Mouse (Mus musculus) small intestine, adult 2 months (tissue): Measurements from ENCODE around the gene Lcorl. TPM values are rescaled to one million over a fixed set of nuclear protein-coding genes. Genes with fewer than 3 reads are reported as not detected.

Experiments
- H3K27ac ChIP-seq: fragments of 200-500 bp; 2 replicates; pipeline ENCODE4 v1.5.1; 2012; ENCODE audit warnings: low read depth, low read length, control low read depth, inconsistent platforms; ENCODE audit not compliant: insufficient read depth
- H3K27me3 ChIP-seq: fragments of 200-500 bp; 2 replicates; pipeline ENCODE4 v1.6.1; 2012; ENCODE audit warnings: mild to moderate bottlenecking, moderate library complexity, low read length, inconsistent platforms; ENCODE audit not compliant: control insufficient read depth, insufficient read depth
- H3K36me3 ChIP-seq: fragments of 200-500 bp; 2 replicates; pipeline ENCODE4 v1.6.1; 2012; ENCODE audit warnings: mild to moderate bottlenecking, low read length, control low read depth, inconsistent platforms; ENCODE audit not compliant: control insufficient read depth, insufficient read depth
- H3K4me1 ChIP-seq: fragments of 200-500 bp; 2 replicates; pipeline ENCODE4 v1.6.1; 2012; ENCODE audit warnings: low read length, inconsistent platforms, mixed read lengths; ENCODE audit not compliant: control insufficient read depth, insufficient read depth, insufficient read length
- H3K4me3 ChIP-seq: fragments of 200-500 bp; 2 replicates; pipeline ENCODE4 v1.5.1; 2012; ENCODE audit warnings: low read depth, mild to moderate bottlenecking, control low read depth, inconsistent platforms, low read length, moderate library complexity
- CTCF ChIP-seq: fragments of 200-500 bp; IDR thresholded peaks from 2 replicates; pipeline ENCODE4 v1.5.1; 2012; ENCODE audit warnings: low read depth, mild to moderate bottlenecking, control low read depth, inconsistent platforms, low read length, moderate library complexity, mixed read lengths; ENCODE audit not compliant: insufficient replicate concordance, insufficient read length; ENCODE audit errors: extremely low read depth
- POLR2A ChIP-seq: fragments of 200-500 bp; IDR thresholded peaks from 2 replicates; pipeline ENCODE4 v1.6.1; 2012; ENCODE audit warnings: low read depth, mild to moderate bottlenecking, control low read depth, inconsistent platforms, low read length, moderate library complexity
- WGBS: fragments of 180-500 bp; shearing (Covaris S2); methylation state at CpG from one replicate; pipeline ENCODE4 v1.1.7; 2018; 5-methylcytosine and 5-hydroxymethylcytosine counted together
- polyA plus RNA-seq: library from polyadenylated mRNA; depleted of rRNA; stranded (reverse); fragments of >200 nt; gene quantifications from 2 replicates; pipeline ENCODE4 v1.2.3, GENCODE M21; 2012

Lcorl gene
- polyA plus RNA-seq, 1 experiment: 2.2 TPM

DNA sequence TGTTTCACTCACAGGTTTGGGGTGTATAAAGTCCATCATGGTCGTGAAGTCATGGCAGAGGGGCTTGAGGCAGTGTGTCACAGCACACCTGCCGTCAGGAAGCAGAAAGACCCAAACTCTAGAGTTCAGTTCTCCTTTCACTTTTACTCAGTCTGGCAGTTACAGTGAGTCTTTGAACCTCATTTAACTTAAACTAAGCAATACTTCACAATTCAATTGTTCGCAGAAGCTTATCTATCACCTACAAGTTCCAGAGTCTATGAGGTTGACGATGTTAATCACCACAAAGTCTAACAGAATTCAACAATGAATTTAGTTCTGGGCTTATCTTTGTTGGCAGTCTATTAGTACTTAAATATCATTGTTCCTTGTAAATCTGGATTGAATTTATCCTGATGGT is 45.9 kb downstream of the Lcorl start:
- 61% methylated on average over 4 of the region's 4 CpGs for WGBS
- H3K27ac ChIP-seq: no peak overlapping the region
- H3K36me3 ChIP-seq: peaks cover 3% of the 10 kb centered on the region; the same call in 1 of the 2 replicates
- H3K4me3 ChIP-seq: no peak overlapping the region
- no peak for TF ChIP-seq CTCF
- TF ChIP-seq POLR2A: no peak
- H3K4me1 ChIP-seq: peaks cover 5% of the 10 kb centered on the region; the same call in 1 of the 2 replicates
- H3K27me3 ChIP-seq: no peaks in the 10 kb centered on the region

DNA sequence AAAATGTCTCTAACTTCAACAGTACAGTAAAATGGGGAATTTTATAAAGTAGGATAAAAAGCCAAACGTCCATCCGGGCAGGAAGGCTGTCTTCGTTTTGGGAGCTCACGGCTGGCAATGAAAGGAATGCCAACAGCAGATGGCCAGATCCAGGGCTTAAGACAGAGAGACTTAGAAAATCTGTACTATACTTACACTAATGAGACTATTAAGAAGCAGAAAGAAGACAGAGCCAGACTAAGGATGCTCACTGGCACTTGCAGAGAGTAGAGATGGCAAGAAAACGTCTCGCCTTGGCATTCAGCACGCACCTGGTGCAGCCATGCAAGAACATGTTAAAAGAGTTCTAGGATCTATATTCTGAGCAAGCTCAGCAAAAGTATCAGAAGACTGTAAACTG is 65.6 kb downstream of the Lcorl start:
- WGBS: 91% methylated on average over 7 of the region's 7 CpGs
- Histone ChIP-seq H3K27ac (no peak overlapping the region), H3K4me3 (no peak overlapping the region), H3K4me1 (no peaks in the 10 kb centered on the region), H3K36me3 (no peaks in the 10 kb centered on the region), H3K27me3 (no peaks in the 10 kb centered on the region)
- TF ChIP-seq POLR2A: no peak
- TF ChIP-seq CTCF: no peak

DNA sequence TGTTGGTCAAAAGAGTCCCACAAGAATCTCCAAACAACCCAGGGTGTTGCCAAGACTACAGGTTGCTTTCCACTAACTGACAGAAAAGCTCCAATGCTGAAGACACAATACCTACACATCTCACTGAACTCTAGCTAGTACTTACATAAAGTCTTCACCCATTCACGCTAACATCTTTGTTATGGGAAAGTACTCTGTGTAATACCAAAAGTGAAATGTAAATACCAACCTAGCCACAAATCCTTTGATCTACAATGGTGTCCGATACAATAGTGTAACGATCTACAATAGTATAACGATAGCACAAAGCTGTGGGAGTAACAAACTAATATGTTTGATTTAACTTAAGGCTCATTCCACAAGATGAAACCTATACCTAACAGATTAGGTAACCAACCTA is 67.2 kb downstream of the Lcorl start:
- Histone ChIP-seq H3K36me3 (no peaks in the 10 kb centered on the region), H3K4me3 (no peak overlapping the region), H3K4me1 (no peaks in the 10 kb centered on the region), H3K27ac (no peak overlapping the region), H3K27me3 (no peaks in the 10 kb centered on the region)
- no peak for TF ChIP-seq POLR2A
- WGBS: 90% methylated on average over 4 of the region's 4 CpGs

GRCm38 (mm10) chr5:45757502-45758121 is 99.8 kb downstream of the Lcorl start:
- Histone ChIP-seq H3K27me3 (no peaks in the 10 kb centered on the region), H3K4me3 (no peak overlapping the region), H3K36me3 (peaks cover 2% of the 10 kb centered on the region; the same call in 1 of the 2 replicates), H3K27ac (no peak overlapping the region), H3K4me1 (no peaks in the 10 kb centered on the region)
- WGBS: 56% methylated on average over 4 of the region's 4 CpGs
- no peak for TF ChIP-seq POLR2A
- TF ChIP-seq CTCF: no peak

- no peak overlapping the region for H3K27ac ChIP-seq
- no peaks in the 10 kb centered on the region for H3K27me3 ChIP-seq
- no peak overlapping the region for H3K4me3 ChIP-seq
- TF ChIP-seq CTCF: no peak
- TF ChIP-seq POLR2A: no peak
- peaks cover 22% of the 10 kb centered on the region for H3K36me3 ChIP-seq
- no peaks in the 10 kb centered on the region for H3K4me1 ChIP-seq
- WGBS: 82% methylated on average over 1 of the region's 1 CpGs
Observed at GRCm38 (mm10) chr5:45737911-45738310, 119.5 kb downstream of the Lcorl start.

- H3K27me3 ChIP-seq: no peaks in the 10 kb centered on the region
- no peak overlapping the region for H3K4me3 ChIP-seq
- WGBS: 91% methylated on average over 2 of the region's 2 CpGs
- no peak overlapping the region for H3K27ac ChIP-seq
- no peaks in the 10 kb centered on the region for H3K4me1 ChIP-seq
- H3K36me3 ChIP-seq: peaks cover 19% of the 10 kb centered on the region
- TF ChIP-seq POLR2A (no peak), CTCF (no peak)
Observed at GRCm38 (mm10) chr5:45733751-45734150, 123.7 kb downstream of the Lcorl start.

- H3K27me3 ChIP-seq: no peaks in the 10 kb centered on the region
- no peak for TF ChIP-seq CTCF
- no peak for TF ChIP-seq POLR2A
- WGBS: 81% methylated on average over 6 of the region's 6 CpGs
Observed at GRCm38 (mm10) chr5:45718848-45719488, 138.4 kb downstream of the Lcorl start.

More at GRCm38 (mm10) chr5:45718848-45719488, 138.4 kb downstream of the Lcorl start:
- Histone ChIP-seq H3K36me3 (no peaks in the 10 kb centered on the region), H3K4me3 (no peak overlapping the region), H3K27ac (no peak overlapping the region), H3K4me1 (no peaks in the 10 kb centered on the region)
